Mouse (Mus musculus): Measurements from ENCODE around the gene Kti12.

GRCm38 (mm10) chr4:108841920-108842578 lies 5.5 kb upstream of the Kti12 start:
- no peak for TF ChIP-seq CTCF (IDR thresholded peaks at IDR 0.05; ENCODE audit: extremely low read depth, insufficient read length, insufficient replicate concordance, low read depth, low read length)
- TF ChIP-seq POLR2A (IDR thresholded peaks at IDR 0.05; ENCODE audit: low read depth, low read length): no peak

All from small intestine, adult 2 months (tissue).